ENCODE assay signal across 8 mouse cellular contexts in the genomic region with DNA sequence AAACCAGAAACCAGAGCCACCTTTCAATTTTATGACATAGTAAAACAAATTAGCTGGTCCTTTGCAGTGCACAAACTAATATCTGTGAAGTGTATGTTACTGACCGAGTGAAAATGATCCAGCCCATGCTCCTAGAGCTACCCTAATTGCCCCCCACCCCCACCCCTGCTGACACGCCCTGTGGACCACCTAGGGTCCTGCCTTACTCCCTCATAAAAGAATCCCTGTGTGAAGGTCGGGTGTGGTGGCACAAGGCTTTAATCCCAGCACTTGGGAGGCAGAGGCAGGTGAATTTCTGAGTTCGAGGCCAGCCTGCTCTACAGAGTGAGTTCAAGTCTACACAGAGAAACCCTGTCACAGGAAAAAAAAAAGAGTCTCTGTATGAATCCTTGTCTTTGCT. TPM values are rescaled to one million over a fixed set of nuclear protein-coding genes. Genes with fewer than 3 reads are reported as not detected.
DNase-seq lines count a peak whose midpoint lies in the region; ATAC-seq and TF ChIP-seq lines count a peak whose summit lies in the region.

No protein-coding gene starts in this region.

- no peak for TF ChIP-seq CTCF in CH12.LX (conservative IDR thresholded peaks at IDR 0.05 in 1 of 2, IDR thresholded peaks at IDR 0.05 in 1 of 2; ENCODE audit: low read depth in 2 of 2, low read length in 2 of 2)

- no peak for TF ChIP-seq POLR2A in CH12.LX (IDR thresholded peaks at IDR 0.05; ENCODE audit: low read depth, low read length)

- no peak for ATAC-seq in forebrain, embryonic 13.5 days
- ATAC-seq in liver, embryonic 13.5 days (ENCODE audit: low read depth) = no peak

- 69% methylated on average over 4 of the region's 4 CpGs for WGBS in heart, embryonic 10.5 days
- WGBS in forebrain, embryonic 13.5 days = 69% methylated on average over 4 of the region's 4 CpGs
- WGBS in liver, embryonic 13.5 days (ENCODE audit: insufficient replicate concordance) = 41% methylated on average over 4 of the region's 4 CpGs

- H3K36me3 ChIP-seq in heart, embryonic 10.5 days = peaks cover 28% of the 10 kb centered on the region
- peaks cover 14 to 39% of the 10 kb centered on the region in 2 experiments for H3K36me3 ChIP-seq in CH12.LX (replicated peaks in 1 of 2; ENCODE audit: control insufficient read depth in 1 of 2, insufficient read depth in 1 of 2, low read length in 1 of 2)
- H3K36me3 ChIP-seq in forebrain, embryonic 13.5 days (ENCODE audit: poor library complexity, severe bottlenecking) = peaks cover 31% of the 10 kb centered on the region
- peaks cover 44% of the 10 kb centered on the region for H3K36me3 ChIP-seq in liver, embryonic 13.5 days

- no peaks in the 10 kb centered on the region for H3K9me3 ChIP-seq in heart, embryonic 10.5 days
- no peaks in the 10 kb centered on the region for H3K9me3 ChIP-seq in CH12.LX (replicated peaks; ENCODE audit: low read length)
- no peaks in the 10 kb centered on the region for H3K9me3 ChIP-seq in forebrain, embryonic 13.5 days (replicated peaks)
- no peaks in the 10 kb centered on the region for H3K9me3 ChIP-seq in liver, embryonic 13.5 days (replicated peaks)

- in situ Hi-C loops in CH12.LX (cut with MboI; ENCODE audit: low pct_ligation_motif_present, low pct_unique_long_range_greater_than_20kb, low sequenced_read_pairs) = loop anchor here (25.0 kb wide), 1 partner anchor 651 kb away; a partner anchor contains a TSS

- DNase-seq in heart, embryonic 10.5 days (ENCODE audit: low spot score) = no peak
- DNase-seq in heart, adult 18-20 months = no peak
- DNase-seq in CH12.LX (ENCODE audit: extremely low read depth) = no peak
- no peak for DNase-seq in liver, embryonic 13.5 days
- DNase-seq in adrenal gland, postnatal 36 days = no peak
- DNase-seq in adrenal gland, adult (ENCODE audit: inconsistent age in 2 of 2, low spot score in 1 of 2) = no peak
- no peak for DNase-seq in spleen, postnatal 36 days (ENCODE audit: low spot score in 2 of 2)

- no peaks in the 10 kb centered on the region for H3K27me3 ChIP-seq in heart, embryonic 10.5 days (ENCODE audit: insufficient read depth, poor library complexity, severe bottlenecking)
- H3K27me3 ChIP-seq in CH12.LX (replicated peaks) = no peaks in the 10 kb centered on the region
- H3K27me3 ChIP-seq in forebrain, embryonic 13.5 days = no peaks in the 10 kb centered on the region
- H3K27me3 ChIP-seq in liver, embryonic 13.5 days = no peaks in the 10 kb centered on the region

- H3K4me1 ChIP-seq in heart, embryonic 10.5 days = peaks cover 18% of the 10 kb centered on the region
- H3K4me1 ChIP-seq in CH12.LX (ENCODE audit: control insufficient read depth in 1 of 2, insufficient read depth in 2 of 2) = peaks cover 0 to 36% of the 10 kb centered on the region in 2 experiments; a peak in 2 of 4 replicates
- peaks cover 32% of the 10 kb centered on the region for H3K4me1 ChIP-seq in forebrain, embryonic 13.5 days
- H3K4me1 ChIP-seq in liver, embryonic 13.5 days (replicated peaks) = peaks cover 54% of the 10 kb centered on the region

- no peak for TF ChIP-seq EP300 in CH12.LX (IDR thresholded peaks at IDR 0.05; ENCODE audit: low read length)

- peaks cover 56% of the 10 kb centered on the region for H3K79me2 ChIP-seq in CH12.LX (replicated peaks; ENCODE audit: control insufficient read depth, extremely low read depth, insufficient read depth, poor library complexity, severe bottlenecking)

- dilution Hi-C loops in CH12.LX (cut with MboI; ENCODE audit: extremely low pct_ligation_motif_present, extremely low pct_unique_long_range_greater_than_20kb, low sequenced_read_pairs) = no loop called here

- peak overlapping the region; percentile 100 for H3K4me3 ChIP-seq in heart, embryonic 10.5 days
- peak overlapping the region in 2 of 3 experiments; percentile 96 to 100 for H3K4me3 ChIP-seq in CH12.LX (replicated peaks in 1 of 3; ENCODE audit: low read depth in 2 of 3, low read length in 2 of 3, poor library complexity in 1 of 3)
- peak overlapping the region; percentile 99; the same call in 1 of the 2 replicates for H3K4me3 ChIP-seq in forebrain, embryonic 13.5 days
- peak overlapping the region; percentile 99 for H3K4me3 ChIP-seq in liver, embryonic 13.5 days (replicated peaks)

- TF ChIP-seq RAD21 in CH12.LX (IDR thresholded peaks at IDR 0.05; ENCODE audit: low read depth, low read length) = no peak

- peak overlapping the region; percentile 97 for H3K9ac ChIP-seq in CH12.LX (ENCODE audit: insufficient read depth, low read depth)
- peak overlapping the region; percentile 99 for H3K9ac ChIP-seq in forebrain, embryonic 13.5 days
- peak overlapping the region; percentile 100 for H3K9ac ChIP-seq in liver, embryonic 13.5 days

- peak overlapping the region; percentile 53 for H3K4me2 ChIP-seq in CH12.LX (ENCODE audit: insufficient read depth, low read depth, poor library complexity, severe bottlenecking)
- peak overlapping the region; percentile 87 for H3K4me2 ChIP-seq in forebrain, embryonic 13.5 days
- H3K4me2 ChIP-seq in liver, embryonic 13.5 days = peak overlapping the region; percentile 86

- H3K27ac ChIP-seq in heart, embryonic 10.5 days = peak overlapping the region; percentile 99
- H3K27ac ChIP-seq in CH12.LX (ENCODE audit: insufficient read depth, low read depth) = no peak overlapping the region
- H3K27ac ChIP-seq in forebrain, embryonic 13.5 days = no peak overlapping the region
- H3K27ac ChIP-seq in liver, embryonic 13.5 days = peak overlapping the region; percentile 99

TF ChIP-seq in CH12.LX, 34 proteins besides CTCF, POLR2A, EP300 and RAD21:
- TF ChIP-seq MAX (IDR thresholded peaks at IDR 0.05; ENCODE audit: low read length) (no peak), JUND (conservative IDR thresholded peaks at IDR 0.05; ENCODE audit: low read depth, low read length) (no peak), TCF12 (IDR thresholded peaks at IDR 0.05; ENCODE audit: low read depth, low read length) (no peak), CHD2 (IDR thresholded peaks at IDR 0.05; ENCODE audit: low read length) (no peak), ELF1 (IDR thresholded peaks at IDR 0.05; ENCODE audit: low read depth, low read length) (no peak), TBP (conservative IDR thresholded peaks at IDR 0.05; ENCODE audit: low read depth, low read length) (no peak), SIN3A (IDR thresholded peaks at IDR 0.05; ENCODE audit: low read length) (no peak), ZC3H11A (IDR thresholded peaks at IDR 0.05; ENCODE audit: low read depth, low read length) (no peak), USF2 (conservative IDR thresholded peaks at IDR 0.05; ENCODE audit: low read depth, low read length) (no peak), PAX5 (IDR thresholded peaks at IDR 0.05; ENCODE audit: low read length) (no peak), GABPA (IDR thresholded peaks at IDR 0.05; ENCODE audit: insufficient replicate concordance, low read depth, low read length) (no peak), ZKSCAN1 (IDR thresholded peaks at IDR 0.05; ENCODE audit: borderline replicate concordance, low read depth, low read length) (no peak), BHLHE40 (IDR thresholded peaks at IDR 0.05; ENCODE audit: low read depth, low read length) (no peak), MXI1 (IDR thresholded peaks at IDR 0.05; ENCODE audit: low read depth, low read length) (no peak)

RNA-seq across cellular contexts. Expression of a gene that starts 1.6 kb away (rescaled TPM):
- 44.6 and 50.3 TPM in 2 replicates for polyA plus RNA-seq in heart, embryonic 10.5 days (2016; fragmentation: Nextera tagmentation; extraction: Ambion mirVana)
- 10 to 100 TPM; 55.8 to 59.5 TPM for total RNA-seq in heart, adult 18-20 months (2021)
- 15.6 and 21.7 TPM in 2 replicates for total RNA-seq in CH12.LX (2012; rRNA removed)
- 32.1 and 32.5 TPM in 2 replicates for total RNA-seq in CH12.LX (2014; rRNA removed)
- polyA plus RNA-seq in CH12.LX (2012; ENCODE audit: insufficient read length, low read depth) = 44.1 and 45.4 TPM in 2 replicates
- polyA plus RNA-seq in forebrain, embryonic 13.5 days (2015; fragmentation: Nextera tagmentation; extraction: Ambion mirVana) = 55.3 and 56.3 TPM in 2 replicates
- polyA plus RNA-seq in liver, embryonic 13.5 days (2015; fragmentation: Nextera tagmentation; extraction: Ambion mirVana) = 116 and 126 TPM in 2 replicates
- 10 to 100 TPM; 58.9 to 63.1 TPM for total RNA-seq in adrenal gland, postnatal 36 days (2021)

RNA-seq across cellular contexts. Expression of a gene that starts 1.7 kb away (rescaled TPM):
- polyA plus RNA-seq in heart, embryonic 10.5 days (2016; fragmentation: Nextera tagmentation; extraction: Ambion mirVana) = 23.8 and 26.0 TPM in 2 replicates
- total RNA-seq in heart, adult 18-20 months (2021) = 10 to 100 TPM; 25.8 to 29.9 TPM
- total RNA-seq in CH12.LX (2012; rRNA removed) = 24.9 and 30.0 TPM in 2 replicates
- 15.5 and 16.4 TPM in 2 replicates for total RNA-seq in CH12.LX (2014; rRNA removed)
- polyA plus RNA-seq in CH12.LX (2012; ENCODE audit: insufficient read length, low read depth) = 25.0 and 25.8 TPM in 2 replicates
- polyA plus RNA-seq in forebrain, embryonic 13.5 days (2015; fragmentation: Nextera tagmentation; extraction: Ambion mirVana) = 33.4 and 35.7 TPM in 2 replicates
- polyA plus RNA-seq in liver, embryonic 13.5 days (2015; fragmentation: Nextera tagmentation; extraction: Ambion mirVana) = 10.1 and 12.7 TPM in 2 replicates
- 10 to 100 TPM; 38.7 to 40.7 TPM for total RNA-seq in adrenal gland, postnatal 36 days (2021)

RNA-seq across cellular contexts. Expression of a gene that starts 13.5 kb away (rescaled TPM):
- 0.94 and 1.2 TPM in 2 replicates for polyA plus RNA-seq in heart, embryonic 10.5 days (2016; fragmentation: Nextera tagmentation; extraction: Ambion mirVana)
- under 1 TPM; 0.10 to 0.54 TPM for total RNA-seq in heart, adult 18-20 months (2021)
- total RNA-seq in CH12.LX (2012; rRNA removed) (13.4 and 16.2 TPM in 2 replicates), CH12.LX (2014; rRNA removed) (6.5 and 7.2 TPM in 2 replicates)
- 23.7 and 26.0 TPM in 2 replicates for polyA plus RNA-seq in CH12.LX (2012; ENCODE audit: insufficient read length, low read depth)
- 0.18 and 0.58 TPM in 2 replicates for polyA plus RNA-seq in forebrain, embryonic 13.5 days (2015; fragmentation: Nextera tagmentation; extraction: Ambion mirVana)
- polyA plus RNA-seq in liver, embryonic 13.5 days (2015; fragmentation: Nextera tagmentation; extraction: Ambion mirVana) = 4.8 and 5.5 TPM in 2 replicates
- total RNA-seq in adrenal gland, postnatal 36 days (2021) = 1 to 10 TPM; 1.1 to 1.2 TPM

Comparison
In these comparisons a context has a peak if more than half of its experiments do, and no peak if none do; other contexts are left out.
1. H3K27ac ChIP-seq: peak in heart, embryonic 10.5 days (single experiment) and liver, embryonic 13.5 days (single experiment); none in CH12.LX (single experiment) and forebrain, embryonic 13.5 days (single experiment).
2. Peak in every context shown above with its lines, with median percentiles within 50 percentile points of each other: H3K4me3 ChIP-seq, H3K4me2 ChIP-seq and H3K9ac ChIP-seq.